Mouse (Mus musculus) kidney, embryonic 14.5 days (tissue): ENCODE data around the gene Gpc6. TPM values are rescaled to one million over a fixed set of nuclear protein-coding genes. Genes with fewer than 3 reads are reported as not detected.

Source experiments
- ATAC-seq: fragments of 200-750 bp; cut with Nextera tagmentation; 2 replicates; pipeline ENCODE4 v1.8.0; 2017; ENCODE audit warnings: moderate number of reproducible peaks, mild to moderate bottlenecking, moderate TSS enrichment, moderate library complexity; ENCODE audit not compliant: low FRiP score, low TSS enrichment
- H3K27ac ChIP-seq: fragments of 300-500 bp; sonication (generic); 2 replicates; pipeline ENCODE4 v1.5.1; 2014; ENCODE audit warnings: low read depth, mild to moderate bottlenecking, low read length, moderate library complexity, mixed read lengths
- H3K27me3 ChIP-seq: fragments of 300-500 bp; sonication (generic); 2 replicates; pipeline ENCODE4 v1.6.1; 2014; ENCODE audit warnings: mild to moderate bottlenecking, low read length; ENCODE audit not compliant: control insufficient read depth, insufficient read depth
- H3K36me3 ChIP-seq: fragments of 300-500 bp; sonication (generic); 2 replicates; pipeline ENCODE4 v1.6.1; 2014; ENCODE audit warnings: low read length, mixed read lengths; ENCODE audit not compliant: control insufficient read depth, insufficient read depth
- H3K4me1 ChIP-seq: fragments of 300-500 bp; sonication (generic); 2 replicates; pipeline ENCODE4 v1.6.1; 2014; ENCODE audit warnings: low read length, mixed read lengths; ENCODE audit not compliant: control insufficient read depth, insufficient read depth
- H3K4me2 ChIP-seq: fragments of 300-500 bp; sonication (generic); replicated peaks from 2 replicates; pipeline ENCODE4 v1.6.1; 2014; ENCODE audit warnings: low read depth, mild to moderate bottlenecking, low read length
- H3K4me3 ChIP-seq: fragments of 300-500 bp; sonication (generic); 2 replicates; pipeline ENCODE4 v1.5.1; 2014; ENCODE audit warnings: mild to moderate bottlenecking, low read length
- H3K9ac ChIP-seq: fragments of 300-500 bp; sonication (generic); 2 replicates; pipeline ENCODE4 v1.6.1; 2014; ENCODE audit warnings: low read depth, mild to moderate bottlenecking, low read length, moderate library complexity
- H3K9me3 ChIP-seq: fragments of 300-500 bp; sonication (generic); 2 replicates; pipeline ENCODE4 v1.6.1; 2016; ENCODE audit warnings: low read length; ENCODE audit not compliant: control insufficient read depth
- WGBS: fragments of 180-500 bp; shearing (Covaris S2); extraction: QIAGEN DNeasy Blood & Tissue Kit; methylation state at CpG from one replicate; pipeline ENCODE4 v1.1.7; 2014; 5-methylcytosine and 5-hydroxymethylcytosine counted together
- polyA plus RNA-seq: library from polyadenylated mRNA; unstranded; fragments of >200 nt; fragmentation: Nextera tagmentation; extraction: Ambion mirVana; gene quantifications from 2 replicates; pipeline ENCODE4 v1.2.1, GENCODE M21; 2014

Gene Gpc6
- polyA plus RNA-seq, 1 experiment from 2014 or later, result 71.8 TPM

DNA sequence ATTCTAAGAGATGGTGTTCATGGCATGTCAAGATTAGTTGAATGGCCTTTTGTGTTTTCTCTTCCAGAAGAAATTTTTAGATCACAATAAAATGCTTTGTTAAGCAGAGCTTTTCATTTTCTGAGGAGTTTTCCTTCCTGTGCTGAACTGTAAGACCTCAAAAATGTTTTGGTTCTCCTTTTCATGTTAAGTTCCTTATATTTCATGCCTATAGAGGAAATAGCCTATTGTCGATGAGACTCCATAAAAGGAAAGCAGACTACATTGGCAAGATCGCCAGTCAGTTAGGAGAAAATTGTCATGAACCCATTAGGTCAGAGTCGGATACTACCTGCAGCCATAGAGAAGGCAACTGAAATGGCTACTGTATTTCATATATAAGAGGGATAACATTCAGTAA lies 278.8 kb downstream of the Gpc6 start:
- Histone ChIP-seq H3K9me3 (no peaks in the 10 kb centered on the region), H3K4me2 (no peak overlapping the region), H3K9ac (no peak overlapping the region), H3K4me3 (no peak overlapping the region), H3K4me1 (no peaks in the 10 kb centered on the region), H3K27ac (no peak overlapping the region), H3K36me3 (no peaks in the 10 kb centered on the region), H3K27me3 (no peaks in the 10 kb centered on the region)
- ATAC-seq, result no peak
- WGBS, result 90% methylated on average over 3 of the region's 3 CpGs

DNA sequence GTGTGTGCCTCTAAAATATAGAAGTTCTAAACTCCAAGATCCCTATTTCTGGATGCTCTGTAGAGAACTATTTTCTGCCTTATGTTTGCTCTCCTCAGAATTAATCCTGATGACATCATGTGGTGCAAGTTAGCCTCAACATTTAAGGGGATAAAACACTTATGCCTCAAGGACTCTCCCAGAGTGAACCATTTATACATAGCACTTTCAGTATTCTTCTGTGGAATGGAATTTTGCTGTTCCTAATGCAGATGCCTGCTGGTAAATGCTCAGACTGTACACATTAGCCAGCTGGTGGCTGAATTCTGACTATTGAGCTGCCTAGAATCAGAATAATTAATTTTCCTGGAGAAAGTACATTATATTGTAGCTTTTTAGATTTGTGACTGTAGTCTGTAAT lies 289.3 kb downstream of the Gpc6 start:
- Histone ChIP-seq H3K27me3 (no peaks in the 10 kb centered on the region), H3K36me3 (no peaks in the 10 kb centered on the region), H3K4me3 (no peak overlapping the region), H3K4me1 (no peaks in the 10 kb centered on the region), H3K9ac (no peak overlapping the region), H3K4me2 (no peak overlapping the region), H3K27ac (no peak overlapping the region), H3K9me3 (no peaks in the 10 kb centered on the region)
- ATAC-seq, result no peak

GRCm38 (mm10) chr14:117226920-117227319 lies 301.8 kb downstream of the Gpc6 start:
- ATAC-seq, result no peak
- no peaks in the 10 kb centered on the region for H3K4me1 ChIP-seq
- no peaks in the 10 kb centered on the region for H3K9me3 ChIP-seq
- no peak overlapping the region for H3K27ac ChIP-seq
- no peak overlapping the region for H3K9ac ChIP-seq
- no peaks in the 10 kb centered on the region for H3K27me3 ChIP-seq
- no peak overlapping the region for H3K4me2 ChIP-seq
- no peaks in the 10 kb centered on the region for H3K36me3 ChIP-seq
- no peak overlapping the region for H3K4me3 ChIP-seq

GRCm38 (mm10) chr14:117230476-117230875 lies 305.4 kb downstream of the Gpc6 start:
- H3K27ac ChIP-seq, result no peak overlapping the region
- 66% methylated on average over 4 of the region's 4 CpGs for WGBS
- H3K4me2 ChIP-seq, result no peak overlapping the region
- no peaks in the 10 kb centered on the region for H3K4me1 ChIP-seq
- no peak overlapping the region for H3K4me3 ChIP-seq
- no peaks in the 10 kb centered on the region for H3K9me3 ChIP-seq
- H3K36me3 ChIP-seq, result no peaks in the 10 kb centered on the region
- H3K9ac ChIP-seq, result no peak overlapping the region
- no peaks in the 10 kb centered on the region for H3K27me3 ChIP-seq
- no peak for ATAC-seq

- Histone ChIP-seq H3K9me3 (no peaks in the 10 kb centered on the region), H3K27ac (no peak overlapping the region), H3K4me2 (no peak overlapping the region), H3K9ac (no peak overlapping the region), H3K4me3 (no peak overlapping the region), H3K4me1 (no peaks in the 10 kb centered on the region), H3K36me3 (no peaks in the 10 kb centered on the region), H3K27me3 (no peaks in the 10 kb centered on the region)
- ATAC-seq, result no peak
- WGBS, result 88% methylated on average over 6 of the region's 6 CpGs
Measured at GRCm38 (mm10) chr14:117238226-117238625, 313.1 kb downstream of the Gpc6 start.

GRCm38 (mm10) chr14:117239694-117240427 lies 314.7 kb downstream of the Gpc6 start:
- Histone ChIP-seq H3K27me3 (no peaks in the 10 kb centered on the region), H3K4me2 (no peak overlapping the region), H3K36me3 (no peaks in the 10 kb centered on the region), H3K4me3 (no peak overlapping the region), H3K9me3 (no peaks in the 10 kb centered on the region), H3K4me1 (no peaks in the 10 kb centered on the region), H3K9ac (no peak overlapping the region), H3K27ac (no peak overlapping the region)
- ATAC-seq, result no peak
- WGBS, result 76% methylated on average over 8 of the region's 8 CpGs

DNA sequence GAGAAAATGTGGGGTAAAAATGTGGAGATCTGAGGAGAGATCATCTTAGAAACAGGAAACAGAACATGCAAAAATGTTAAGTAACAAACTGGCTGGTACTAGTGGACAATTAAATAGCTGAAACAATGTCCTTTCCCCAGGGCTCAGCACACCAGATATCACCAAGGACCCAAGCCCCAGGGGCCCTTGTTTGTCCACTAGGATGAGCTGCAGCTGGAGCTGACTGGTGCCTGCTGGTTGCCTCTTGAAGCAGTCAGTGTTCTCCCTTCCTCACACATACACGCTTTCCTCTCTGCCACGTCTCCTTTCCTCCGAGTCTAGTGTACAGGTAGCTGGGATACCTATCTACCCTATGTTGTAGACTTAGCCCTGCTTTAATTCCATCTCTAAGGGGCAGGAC lies 320.5 kb downstream of the Gpc6 start:
- no peak for ATAC-seq
- Histone ChIP-seq H3K9ac (no peak overlapping the region), H3K9me3 (no peaks in the 10 kb centered on the region), H3K4me2 (no peak overlapping the region), H3K4me3 (no peak overlapping the region), H3K27ac (no peak overlapping the region), H3K4me1 (no peaks in the 10 kb centered on the region), H3K27me3 (no peaks in the 10 kb centered on the region), H3K36me3 (no peaks in the 10 kb centered on the region)
- 98% methylated on average over 3 of the region's 3 CpGs for WGBS

GRCm38 (mm10) chr14:117256192-117256591 lies 331.1 kb downstream of the Gpc6 start:
- H3K9me3 ChIP-seq, result no peaks in the 10 kb centered on the region
- no peaks in the 10 kb centered on the region for H3K27me3 ChIP-seq
- no peak overlapping the region for H3K4me2 ChIP-seq
- 82% methylated on average over 4 of the region's 4 CpGs for WGBS
- H3K36me3 ChIP-seq, result no peaks in the 10 kb centered on the region
- no peak overlapping the region for H3K4me3 ChIP-seq
- no peak for ATAC-seq
- no peaks in the 10 kb centered on the region for H3K4me1 ChIP-seq
- no peak overlapping the region for H3K27ac ChIP-seq
- no peak overlapping the region for H3K9ac ChIP-seq

GRCm38 (mm10) chr14:117265653-117266052 lies 340.5 kb downstream of the Gpc6 start:
- Histone ChIP-seq H3K4me3 (no peak overlapping the region), H3K9me3 (no peaks in the 10 kb centered on the region)

More at GRCm38 (mm10) chr14:117265653-117266052, 340.5 kb downstream of the Gpc6 start:
- no peaks in the 10 kb centered on the region for H3K27me3 ChIP-seq
- H3K27ac ChIP-seq, result no peak overlapping the region
- no peaks in the 10 kb centered on the region for H3K36me3 ChIP-seq
- H3K9ac ChIP-seq, result no peak overlapping the region
- no peak overlapping the region for H3K4me2 ChIP-seq
- ATAC-seq, result no peak
- H3K4me1 ChIP-seq, result no peaks in the 10 kb centered on the region
